Mouse (Mus musculus): Measurements from ENCODE around the gene Adamts9. TPM values are rescaled to one million over a fixed set of nuclear protein-coding genes. Genes with fewer than 3 reads are reported as not detected.

Adamts9 gene
- polyA plus RNA-seq, 1 experiment: 6.7 TPM

DNA sequence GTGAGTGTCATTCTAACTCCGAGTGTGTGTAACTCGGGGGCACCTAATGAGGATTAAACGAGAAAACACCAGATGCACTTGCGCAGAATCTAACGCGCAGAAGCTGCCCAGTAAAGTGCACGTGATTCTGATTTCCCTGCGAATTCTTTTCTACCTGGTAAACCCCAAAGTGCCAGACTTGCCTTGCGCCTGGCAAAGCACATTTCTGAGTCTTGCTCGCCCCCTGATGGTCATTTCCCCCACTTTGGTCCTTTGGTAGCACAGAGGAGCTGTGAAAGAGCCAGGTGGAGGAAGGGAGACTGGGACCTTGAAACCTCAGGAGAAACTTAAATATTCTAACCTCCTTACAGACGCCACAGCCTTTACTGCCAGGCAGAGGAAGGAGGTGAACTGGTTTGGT, 199.7 kb downstream of the Adamts9 start:
- peak; percentile 70 for DNase-seq
- no peaks in the 10 kb centered on the region for H3K36me3 ChIP-seq (ENCODE audit: control insufficient read depth, insufficient read depth, low read length)
- 12% methylated on average over 11 of the region's 11 CpGs for WGBS
- H3K4me1 ChIP-seq (ENCODE audit: control insufficient read depth, insufficient read depth, low read length): no peaks in the 10 kb centered on the region
- no peak overlapping the region for H3K4me3 ChIP-seq (ENCODE audit: insufficient read depth, low read depth, low read length)
- TF ChIP-seq POLR2A (IDR thresholded peaks at IDR 0.05; ENCODE audit: low read depth, low read length): no peak
- TF ChIP-seq CTCF (conservative IDR thresholded peaks at IDR 0.05; ENCODE audit: insufficient read depth, insufficient read length, low read depth, low read length): peak; percentile 62; the same call in 1 of the 2 replicates
- H3K27me3 ChIP-seq (replicated peaks; ENCODE audit: control insufficient read depth, insufficient read depth, low read length): no peaks in the 10 kb centered on the region
- no peak overlapping the region for H3K27ac ChIP-seq (ENCODE audit: insufficient read depth, low read depth, low read length)

DNA sequence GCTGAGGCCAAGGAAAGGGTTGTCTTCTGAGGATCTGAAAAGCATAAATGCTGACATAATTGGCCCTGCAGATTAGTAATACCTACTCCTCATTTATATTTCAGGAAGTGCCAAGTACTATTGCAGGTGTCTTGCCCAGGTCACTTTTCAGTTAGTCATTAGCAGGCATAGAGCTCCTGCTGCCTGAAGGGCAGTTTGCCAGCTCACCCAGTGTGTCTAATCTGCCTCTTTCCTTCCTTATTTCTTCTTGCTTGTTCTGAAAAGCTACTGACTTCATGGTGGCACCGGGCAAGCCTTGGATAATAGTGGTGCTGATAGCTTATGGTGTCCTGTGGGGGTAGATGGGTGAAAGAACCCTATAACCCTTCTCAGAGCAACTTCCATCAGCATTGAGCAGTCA, 206.2 kb downstream of the Adamts9 start:
- no peaks in the 10 kb centered on the region for H3K4me1 ChIP-seq (ENCODE audit: control insufficient read depth, insufficient read depth, low read length)
- no peaks in the 10 kb centered on the region for H3K36me3 ChIP-seq (ENCODE audit: control insufficient read depth, insufficient read depth, low read length)
- no peak overlapping the region for H3K27ac ChIP-seq (ENCODE audit: insufficient read depth, low read depth, low read length)
- H3K27me3 ChIP-seq (replicated peaks; ENCODE audit: control insufficient read depth, insufficient read depth, low read length): no peaks in the 10 kb centered on the region
- peak; percentile 75 for DNase-seq
- 57% methylated on average over 1 of the region's 1 CpGs for WGBS
- TF ChIP-seq CTCF (conservative IDR thresholded peaks at IDR 0.05; ENCODE audit: insufficient read depth, insufficient read length, low read depth, low read length) (no peak), POLR2A (IDR thresholded peaks at IDR 0.05; ENCODE audit: low read depth, low read length) (no peak)
- no peak overlapping the region for H3K4me3 ChIP-seq (ENCODE audit: insufficient read depth, low read depth, low read length)

DNA sequence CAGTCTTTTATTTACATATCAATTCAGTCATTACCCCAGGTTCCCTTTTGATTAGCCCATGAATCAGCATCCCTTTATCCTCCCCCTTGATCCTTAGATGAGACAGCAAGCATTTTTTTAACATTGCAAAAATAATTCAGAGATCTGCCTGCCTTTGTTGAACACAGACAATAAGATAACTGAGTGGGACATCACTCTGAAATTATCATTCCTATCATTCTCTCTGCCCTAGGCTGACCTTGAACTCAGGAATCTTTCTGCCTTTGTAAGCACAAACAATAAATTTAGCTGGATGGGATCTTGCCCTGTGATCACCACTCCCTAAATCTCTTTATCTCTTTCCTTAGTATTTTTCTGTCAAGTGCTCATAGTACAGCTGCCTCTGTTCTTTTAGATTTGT, 209.6 kb downstream of the Adamts9 start:
- H3K4me1 ChIP-seq (ENCODE audit: control insufficient read depth, insufficient read depth, low read length): no peaks in the 10 kb centered on the region
- no peaks in the 10 kb centered on the region for H3K36me3 ChIP-seq (ENCODE audit: control insufficient read depth, insufficient read depth, low read length)
- no peak for DNase-seq
- H3K27me3 ChIP-seq (replicated peaks; ENCODE audit: control insufficient read depth, insufficient read depth, low read length): no peaks in the 10 kb centered on the region
- TF ChIP-seq CTCF (conservative IDR thresholded peaks at IDR 0.05; ENCODE audit: insufficient read depth, insufficient read length, low read depth, low read length): no peak
- no peak for TF ChIP-seq POLR2A (IDR thresholded peaks at IDR 0.05; ENCODE audit: low read depth, low read length)
- no peak overlapping the region for H3K4me3 ChIP-seq (ENCODE audit: insufficient read depth, low read depth, low read length)
- no peak overlapping the region for H3K27ac ChIP-seq (ENCODE audit: insufficient read depth, low read depth, low read length)

DNA sequence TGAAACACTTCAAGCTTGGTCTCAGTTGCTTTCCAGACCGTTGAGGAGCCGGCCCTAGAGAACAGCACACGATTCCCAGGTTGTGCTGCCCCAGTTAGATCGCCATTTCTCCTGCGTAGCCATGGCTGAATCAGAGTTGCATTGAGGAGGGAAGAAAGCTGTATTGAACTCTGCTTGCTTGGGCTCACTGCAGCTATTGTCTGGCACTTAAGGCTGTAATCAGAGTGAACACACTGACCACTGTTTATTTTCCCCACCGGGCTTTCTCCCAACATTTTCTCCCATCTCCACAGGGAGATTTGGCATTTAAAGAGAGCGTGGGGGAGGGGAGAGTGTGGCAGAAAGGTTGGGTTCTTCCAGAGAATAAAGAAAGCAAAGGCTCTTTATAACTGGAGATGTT, 214.8 kb downstream of the Adamts9 start:
- Histone ChIP-seq H3K27me3 (replicated peaks; ENCODE audit: control insufficient read depth, insufficient read depth, low read length) (no peaks in the 10 kb centered on the region), H3K4me1 (ENCODE audit: control insufficient read depth, insufficient read depth, low read length) (no peaks in the 10 kb centered on the region), H3K27ac (ENCODE audit: insufficient read depth, low read depth, low read length) (no peak overlapping the region), H3K36me3 (ENCODE audit: control insufficient read depth, insufficient read depth, low read length) (no peaks in the 10 kb centered on the region), H3K4me3 (ENCODE audit: insufficient read depth, low read depth, low read length) (no peak overlapping the region)
- 47% methylated on average over 7 of the region's 7 CpGs for WGBS
- DNase-seq: no peak
- TF ChIP-seq POLR2A (IDR thresholded peaks at IDR 0.05; ENCODE audit: low read depth, low read length) (no peak), CTCF (conservative IDR thresholded peaks at IDR 0.05; ENCODE audit: insufficient read depth, insufficient read length, low read depth, low read length) (no peak)

DNA sequence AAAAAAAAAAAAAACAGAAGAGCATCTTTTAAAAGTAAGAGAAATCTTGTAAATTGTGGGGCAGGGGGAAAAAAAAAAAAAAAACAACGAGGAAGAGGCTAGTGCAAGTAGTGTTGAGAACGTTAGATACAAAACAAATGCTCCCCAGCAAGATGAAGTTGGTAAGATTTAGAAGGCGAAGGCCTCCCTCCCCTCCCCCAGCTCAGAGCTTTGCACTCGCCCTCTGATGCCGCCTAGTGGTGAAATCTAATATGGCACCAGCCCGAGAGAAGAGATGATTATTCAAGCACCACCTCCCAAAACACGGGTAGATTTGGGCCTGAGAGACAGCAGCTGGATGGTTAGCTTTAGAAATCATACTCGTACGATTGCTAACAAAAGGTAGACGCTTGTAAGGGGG, 215.2 kb downstream of the Adamts9 start:
- H3K36me3 ChIP-seq (ENCODE audit: control insufficient read depth, insufficient read depth, low read length): no peaks in the 10 kb centered on the region
- no peaks in the 10 kb centered on the region for H3K4me1 ChIP-seq (ENCODE audit: control insufficient read depth, insufficient read depth, low read length)
- H3K27me3 ChIP-seq (replicated peaks; ENCODE audit: control insufficient read depth, insufficient read depth, low read length): no peaks in the 10 kb centered on the region
- no peak overlapping the region for H3K27ac ChIP-seq (ENCODE audit: insufficient read depth, low read depth, low read length)
- H3K4me3 ChIP-seq (ENCODE audit: insufficient read depth, low read depth, low read length): no peak overlapping the region
- WGBS: 5% methylated on average over 10 of the region's 10 CpGs
- peak; percentile 77 for DNase-seq
- TF ChIP-seq CTCF (conservative IDR thresholded peaks at IDR 0.05; ENCODE audit: insufficient read depth, insufficient read length, low read depth, low read length): peak; percentile 86
- TF ChIP-seq POLR2A (IDR thresholded peaks at IDR 0.05; ENCODE audit: low read depth, low read length): no peak

DNA sequence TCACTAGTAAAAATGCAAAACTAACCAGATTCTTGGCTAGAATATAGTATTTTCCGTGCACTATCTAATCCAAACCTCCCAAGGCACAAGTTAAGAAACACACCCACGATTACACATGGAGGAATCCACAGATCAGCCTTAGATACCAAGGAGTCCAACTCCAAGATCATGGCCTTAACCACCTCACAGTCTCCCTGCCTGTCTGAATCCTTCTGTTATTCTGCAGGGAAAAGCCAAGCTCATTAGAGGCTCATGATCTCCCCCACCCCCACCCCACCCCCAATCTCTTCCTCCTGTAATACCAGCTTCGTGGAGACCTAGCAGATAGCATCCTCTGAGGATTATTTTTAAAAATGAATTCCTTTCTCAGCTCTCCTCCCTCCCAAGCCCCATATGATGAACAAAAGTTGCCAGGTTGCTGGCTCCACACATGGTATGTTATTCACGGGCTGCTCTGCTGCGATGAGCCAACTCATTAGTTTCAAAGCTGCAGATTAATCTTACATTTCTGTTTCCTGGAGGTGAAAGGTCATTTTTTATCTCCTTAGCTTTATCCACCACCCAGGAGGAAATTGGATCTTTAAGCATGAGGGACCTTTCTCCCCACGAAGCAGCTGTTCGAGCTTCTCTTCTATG, 215.8 kb downstream of the Adamts9 start:
- no peaks in the 10 kb centered on the region for H3K27me3 ChIP-seq (replicated peaks; ENCODE audit: control insufficient read depth, insufficient read depth, low read length)
- no peak overlapping the region for H3K27ac ChIP-seq (ENCODE audit: insufficient read depth, low read depth, low read length)
- no peak overlapping the region for H3K4me3 ChIP-seq (ENCODE audit: insufficient read depth, low read depth, low read length)
- H3K36me3 ChIP-seq (ENCODE audit: control insufficient read depth, insufficient read depth, low read length): no peaks in the 10 kb centered on the region
- no peak for DNase-seq
- H3K4me1 ChIP-seq (ENCODE audit: control insufficient read depth, insufficient read depth, low read length): no peaks in the 10 kb centered on the region
- no peak for TF ChIP-seq POLR2A (IDR thresholded peaks at IDR 0.05; ENCODE audit: low read depth, low read length)
- no peak for TF ChIP-seq CTCF (conservative IDR thresholded peaks at IDR 0.05; ENCODE audit: insufficient read depth, insufficient read length, low read depth, low read length)
- 30% methylated on average over 7 of the region's 7 CpGs for WGBS

DNA sequence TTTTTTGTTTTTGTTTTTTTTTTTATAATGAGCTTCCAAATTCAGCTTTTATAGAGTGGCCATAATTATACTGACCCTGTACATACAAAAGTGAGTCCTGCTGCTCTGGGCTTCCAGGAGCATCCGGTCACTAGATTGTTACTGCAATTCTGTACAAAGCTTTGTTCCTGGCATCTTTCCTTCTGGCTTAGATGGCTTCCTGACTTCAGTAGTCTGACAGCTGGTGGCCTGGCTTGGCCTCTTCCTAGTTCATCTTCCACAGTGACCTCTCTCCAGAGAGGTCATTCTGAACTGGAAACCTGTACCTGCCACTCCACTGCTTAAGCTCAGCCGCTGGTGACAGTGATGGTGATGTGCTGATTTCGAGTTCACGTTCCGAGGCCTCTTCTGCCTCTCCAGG, 217.2 kb downstream of the Adamts9 start:
- 63% methylated on average over 5 of the region's 5 CpGs for WGBS
- no peaks in the 10 kb centered on the region for H3K36me3 ChIP-seq (ENCODE audit: control insufficient read depth, insufficient read depth, low read length)
- no peak for TF ChIP-seq POLR2A (IDR thresholded peaks at IDR 0.05; ENCODE audit: low read depth, low read length)
- no peak for TF ChIP-seq CTCF (conservative IDR thresholded peaks at IDR 0.05; ENCODE audit: insufficient read depth, insufficient read length, low read depth, low read length)
- no peak overlapping the region for H3K4me3 ChIP-seq (ENCODE audit: insufficient read depth, low read depth, low read length)
- H3K27me3 ChIP-seq (replicated peaks; ENCODE audit: control insufficient read depth, insufficient read depth, low read length): no peaks in the 10 kb centered on the region
- H3K27ac ChIP-seq (ENCODE audit: insufficient read depth, low read depth, low read length): no peak overlapping the region
- H3K4me1 ChIP-seq (ENCODE audit: control insufficient read depth, insufficient read depth, low read length): no peaks in the 10 kb centered on the region
- peak; percentile 74 for DNase-seq
